Comparison of ENCODE assay signal across 7 mouse cellular contexts in the genomic region with DNA sequence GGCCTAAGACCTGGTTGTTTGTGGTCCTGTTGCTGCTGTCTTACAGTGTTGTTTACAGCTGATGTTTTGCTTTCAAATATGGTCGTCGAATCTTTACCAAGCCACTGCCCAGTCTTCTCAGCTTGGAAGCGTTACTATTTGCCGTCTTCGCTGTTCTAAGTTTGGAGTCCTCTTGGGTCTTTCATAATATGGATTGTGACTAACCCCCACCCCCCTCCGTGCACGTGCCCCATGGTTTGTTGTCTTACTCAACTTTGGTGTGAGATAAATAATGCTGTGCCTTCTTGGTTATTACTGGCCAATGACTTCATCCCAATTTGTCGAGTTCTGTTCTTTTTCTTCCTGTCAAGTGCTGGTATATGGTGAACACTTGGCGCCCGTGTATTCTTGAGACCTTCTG. TPM values are rescaled to one million over a fixed set of nuclear protein-coding genes. Genes with fewer than 3 reads are reported as not detected.
DNase-seq lines count a peak whose midpoint lies in the region; ATAC-seq and TF ChIP-seq lines count a peak whose summit lies in the region.

No protein-coding gene starts in this region.

- 85% methylated on average over 10 of the region's 10 CpGs for WGBS in forebrain, embryonic 12.5 days
- 81% methylated on average over 10 of the region's 10 CpGs for WGBS in limb, embryonic 14.5 days

- peaks cover 54% of the 10 kb centered on the region for H3K4me1 ChIP-seq in megakaryocyte, embryonic 14.5 days
- H3K4me1 ChIP-seq in forebrain, embryonic 12.5 days: peaks cover 7% of the 10 kb centered on the region
- peaks cover 8% of the 10 kb centered on the region for H3K4me1 ChIP-seq in limb, embryonic 14.5 days (ENCODE audit: control insufficient read depth, insufficient read depth, low read length)

- peaks cover 9% of the 10 kb centered on the region for H3K36me3 ChIP-seq in megakaryocyte, embryonic 14.5 days (replicated peaks; ENCODE audit: low read length)
- no peaks in the 10 kb centered on the region for H3K36me3 ChIP-seq in forebrain, embryonic 12.5 days (replicated peaks)
- no peaks in the 10 kb centered on the region for H3K36me3 ChIP-seq in limb, embryonic 14.5 days (ENCODE audit: control insufficient read depth, insufficient read depth, low read length)

- no peaks in the 10 kb centered on the region for H3K27me3 ChIP-seq in megakaryocyte, embryonic 14.5 days (replicated peaks)
- H3K27me3 ChIP-seq in forebrain, embryonic 12.5 days: no peaks in the 10 kb centered on the region
- H3K27me3 ChIP-seq in limb, embryonic 14.5 days (ENCODE audit: control insufficient read depth, insufficient read depth, low read length): no peaks in the 10 kb centered on the region

- peak overlapping the region; percentile 97 for H3K4me3 ChIP-seq in megakaryocyte, embryonic 14.5 days (replicated peaks)
- no peak overlapping the region for H3K4me3 ChIP-seq in forebrain, embryonic 12.5 days (replicated peaks)
- H3K4me3 ChIP-seq in limb, embryonic 14.5 days (replicated peaks; ENCODE audit: low read length): peak overlapping the region; percentile 66; the same call in 1 of the 2 replicates

- no peak for TF ChIP-seq POLR2A in limb, embryonic 14.5 days (IDR thresholded peaks at IDR 0.05; ENCODE audit: borderline replicate concordance, extremely low read depth, insufficient read depth, insufficient read length)

- ATAC-seq in megakaryocyte, adult 5-6 weeks (ENCODE audit: poor library complexity, severe bottlenecking): no peak
- no peak for ATAC-seq in forebrain, embryonic 12.5 days (ENCODE audit: low FRiP score)
- no peak for ATAC-seq in limb, embryonic 14.5 days (ENCODE audit: low FRiP score, low read depth)

- peaks cover 6% of the 10 kb centered on the region for H3K9me3 ChIP-seq in megakaryocyte, embryonic 14.5 days
- H3K9me3 ChIP-seq in forebrain, embryonic 12.5 days: 0 out of 2 replicates have a peak, but pooled peaks cover 5% of the 10 kb centered on the region
- H3K9me3 ChIP-seq in limb, embryonic 14.5 days (ENCODE audit: control insufficient read depth, low read length): no peaks in the 10 kb centered on the region

- no peak overlapping the region for H3K27ac ChIP-seq in forebrain, embryonic 12.5 days
- no peak overlapping the region for H3K27ac ChIP-seq in limb, embryonic 14.5 days (replicated peaks; ENCODE audit: low read depth, low read length)

- H3K9ac ChIP-seq in forebrain, embryonic 12.5 days: no peak overlapping the region
- no peak overlapping the region; the same call in 1 of the 2 replicates for H3K9ac ChIP-seq in limb, embryonic 14.5 days (ENCODE audit: low read depth, low read length, severe bottlenecking)

- peak overlapping the region; percentile 69 for H3K4me2 ChIP-seq in forebrain, embryonic 12.5 days
- peak overlapping the region; percentile 72 for H3K4me2 ChIP-seq in limb, embryonic 14.5 days (replicated peaks; ENCODE audit: low read depth, low read length, severe bottlenecking)

- no peak for DNase-seq in limb, embryonic 14.5 days (ENCODE audit: low spot score)
- DNase-seq in thymus, postnatal 25 days: peak; percentile 10
- DNase-seq in right cerebral cortex, adult 18-20 months: no peak
- no peak for DNase-seq in adrenal gland, postnatal 10 days

RNA-seq across cellular contexts. Expression of a gene that starts 1.1 kb away (rescaled TPM):
- 0.63 TPM in 1 of 2 replicates, not detected in the other for polyA plus RNA-seq in megakaryocyte, embryonic 14.5 days (2012; ENCODE audit: insufficient read depth, low replicate concordance)
- total RNA-seq in megakaryocyte, adult 5-6 weeks (2015): 12.8 and 15.0 TPM in 2 replicates
- 6.9 and 8.2 TPM in 2 replicates for total RNA-seq in megakaryocyte, adult 5-6 weeks (2017)
- 9.2 and 9.5 TPM in 2 replicates for polyA plus RNA-seq in forebrain, embryonic 12.5 days (2016; fragmentation: Nextera tagmentation; extraction: Ambion mirVana)
- 18.1 and 20.0 TPM in 2 replicates for polyA plus RNA-seq in limb, embryonic 14.5 days (2012; rRNA removed)
- 14.9 and 16.4 TPM in 2 replicates for polyA plus RNA-seq in limb, embryonic 14.5 days (2014; fragmentation: Nextera tagmentation; extraction: Ambion mirVana)
- total RNA-seq in adrenal gland, postnatal 10 days (2021): 10 to 100 TPM; 19.3 to 22.4 TPM
